Mouse (Mus musculus) kidney, embryonic 16.5 days (tissue): ENCODE data around the gene Als2cl. TPM values are rescaled to one million over a fixed set of nuclear protein-coding genes. Genes with fewer than 3 reads are reported as not detected.

ENCODE experiments used
- ATAC-seq: fragments of 200-750 bp; cut with Nextera tagmentation; 2 replicates; pipeline ENCODE4 v1.8.0; 2017; ENCODE audit warnings: moderate TSS enrichment; ENCODE audit not compliant: low FRiP score, low TSS enrichment
- H3K27ac ChIP-seq: fragments of 300-500 bp; sonication (generic); 2 replicates; pipeline ENCODE4 v1.5.1; 2014; ENCODE audit warnings: low read length
- H3K27me3 ChIP-seq: fragments of 300-500 bp; sonication (generic); 2 replicates; pipeline ENCODE4 v1.6.1; 2014; ENCODE audit warnings: low read length, control low read depth, mixed read lengths; ENCODE audit not compliant: insufficient read depth
- H3K36me3 ChIP-seq: fragments of 300-500 bp; sonication (generic); 2 replicates; pipeline ENCODE4 v1.6.1; 2014; ENCODE audit warnings: low read length, control low read depth, mixed read lengths; ENCODE audit not compliant: insufficient read depth
- H3K4me1 ChIP-seq: fragments of 300-500 bp; sonication (generic); 2 replicates; pipeline ENCODE4 v1.6.1; 2014; ENCODE audit warnings: low read length, control low read depth, mixed read lengths; ENCODE audit not compliant: insufficient read depth
- H3K4me2 ChIP-seq: fragments of 300-500 bp; sonication (generic); replicated peaks from 2 replicates; pipeline ENCODE4 v1.6.1; 2014; ENCODE audit warnings: low read depth, low read length
- H3K4me3 ChIP-seq: fragments of 300-500 bp; sonication (generic); 2 replicates; pipeline ENCODE4 v1.5.1; 2014; ENCODE audit warnings: mild to moderate bottlenecking, low read length
- H3K9ac ChIP-seq: fragments of 300-500 bp; sonication (generic); replicated peaks from 2 replicates; pipeline ENCODE4 v1.6.1; 2014; ENCODE audit warnings: low read length
- H3K9me3 ChIP-seq: fragments of 300-500 bp; sonication (generic); 2 replicates; pipeline ENCODE4 v1.6.1; 2016; ENCODE audit warnings: low read length, control low read depth
- WGBS: fragments of 180-500 bp; shearing (Covaris S2); extraction: QIAGEN DNeasy Blood & Tissue Kit; methylation state at CpG from one replicate; pipeline ENCODE4 v1.1.7; 2014; 5-methylcytosine and 5-hydroxymethylcytosine counted together
- polyA plus RNA-seq: library from polyadenylated mRNA; unstranded; fragments of >200 nt; fragmentation: Nextera tagmentation; extraction: Ambion mirVana; gene quantifications from 2 replicates; pipeline ENCODE4 v1.2.1, GENCODE M21; 2015

Als2cl gene
- polyA plus RNA-seq, 1 experiment from 2014 or later: 6.1 TPM

DNA sequence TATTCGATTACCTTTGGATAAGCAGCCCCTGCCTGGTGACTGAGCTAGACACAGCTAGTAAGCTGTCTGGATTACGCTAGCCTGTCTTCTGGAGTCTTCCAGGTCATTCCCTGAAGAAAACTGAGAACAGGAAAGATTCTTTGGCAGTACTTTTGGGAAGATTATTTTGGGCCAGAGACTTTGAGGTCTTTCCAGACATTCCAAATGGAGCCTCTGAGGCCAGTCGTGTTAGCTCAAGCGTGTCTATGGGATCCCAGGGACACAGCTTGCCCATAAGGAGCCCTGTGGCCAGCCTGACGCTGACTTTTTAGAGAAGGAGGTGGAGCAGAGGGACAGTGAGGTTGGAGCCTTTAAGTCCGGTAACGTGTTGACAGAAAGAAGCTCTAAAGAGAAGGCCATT, 56.3 kb downstream of the Als2cl start:
- Histone ChIP-seq H3K9ac (no peak overlapping the region), H3K36me3 (no peaks in the 10 kb centered on the region), H3K4me1 (no peaks in the 10 kb centered on the region), H3K27me3 (no peaks in the 10 kb centered on the region), H3K4me3 (no peak overlapping the region), H3K9me3 (no peaks in the 10 kb centered on the region), H3K4me2 (no peak overlapping the region), H3K27ac (no peak overlapping the region)
- 78% methylated on average over 7 of the region's 7 CpGs for WGBS
- no peak for ATAC-seq

DNA sequence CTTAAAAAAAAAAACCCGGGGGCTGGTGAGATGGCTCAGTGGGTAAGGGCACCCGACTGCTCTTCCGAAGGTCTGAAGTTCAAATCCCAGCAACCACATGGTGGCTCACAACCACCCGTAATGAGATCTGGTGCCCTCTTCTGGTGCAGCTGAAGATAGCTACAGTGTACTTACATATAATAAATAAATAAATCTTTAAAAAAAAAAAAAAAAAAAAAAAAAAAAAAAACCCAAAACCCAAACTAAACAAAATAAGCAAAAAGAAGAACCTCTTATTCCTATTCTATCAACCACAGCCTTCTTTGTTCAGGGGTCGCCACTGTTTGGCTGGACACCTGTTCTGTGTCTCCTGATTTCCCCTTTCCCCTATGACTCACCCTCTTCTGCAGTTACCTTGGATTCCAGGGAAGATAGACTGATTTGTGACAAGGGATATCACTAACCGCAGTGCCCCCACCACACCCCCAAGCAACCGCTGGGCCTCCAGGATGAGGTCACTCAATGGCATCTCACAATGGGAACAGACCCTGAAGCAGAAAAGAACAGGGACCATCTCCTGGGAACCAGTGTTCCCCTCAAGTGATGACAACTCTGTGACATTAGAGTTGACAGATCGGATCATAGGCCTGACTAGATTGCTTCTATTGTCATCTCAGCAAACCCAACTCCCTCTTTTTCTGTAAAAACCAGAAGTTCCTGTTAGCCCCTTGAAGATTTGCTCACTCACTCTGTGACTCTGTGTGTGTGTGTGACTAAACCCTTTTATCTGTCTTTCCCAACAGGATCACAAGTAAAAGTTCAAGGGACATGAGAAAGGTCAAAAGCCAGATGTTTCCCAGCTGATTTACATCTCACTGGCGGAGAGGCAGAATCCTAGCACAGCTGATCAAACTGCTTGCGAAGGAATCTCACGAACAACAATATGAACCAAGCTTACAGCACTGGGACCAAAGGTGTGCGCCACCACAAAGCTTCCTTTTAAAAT, 58.1 kb downstream of the Als2cl start:
- ATAC-seq: no peak
- no peaks in the 10 kb centered on the region for H3K36me3 ChIP-seq
- no peaks in the 10 kb centered on the region for H3K4me1 ChIP-seq
- 78% methylated on average over 12 of the region's 12 CpGs for WGBS
- H3K9ac ChIP-seq: no peak overlapping the region
- H3K27ac ChIP-seq: no peak overlapping the region
- no peaks in the 10 kb centered on the region for H3K9me3 ChIP-seq
- H3K4me3 ChIP-seq: no peak overlapping the region
- no peaks in the 10 kb centered on the region for H3K27me3 ChIP-seq
- H3K4me2 ChIP-seq: no peak overlapping the region

- Histone ChIP-seq H3K27me3 (peaks cover 43% of the 10 kb centered on the region), H3K4me1 (no peaks in the 10 kb centered on the region), H3K9ac (no peak overlapping the region), H3K4me2 (no peak overlapping the region), H3K4me3 (no peak overlapping the region), H3K36me3 (no peaks in the 10 kb centered on the region), H3K27ac (no peak overlapping the region), H3K9me3 (no peaks in the 10 kb centered on the region)
- no peak for ATAC-seq
- WGBS: 36% methylated on average over 13 of the region's 13 CpGs
Observed at GRCm38 (mm10) chr9:110944265-110944664, 64.6 kb downstream of the Als2cl start.

GRCm38 (mm10) chr9:110945343-110945742, 65.7 kb downstream of the Als2cl start:
- 6% methylated on average over 18 of the region's 18 CpGs for WGBS
- no peaks in the 10 kb centered on the region for H3K4me1 ChIP-seq
- no peak overlapping the region for H3K4me2 ChIP-seq
- no peaks in the 10 kb centered on the region for H3K9me3 ChIP-seq
- no peak overlapping the region for H3K4me3 ChIP-seq
- H3K27ac ChIP-seq: no peak overlapping the region
- no peaks in the 10 kb centered on the region for H3K36me3 ChIP-seq
- ATAC-seq: no peak
- H3K9ac ChIP-seq: no peak overlapping the region
- H3K27me3 ChIP-seq: peaks cover 43% of the 10 kb centered on the region

- no peak for ATAC-seq
- Histone ChIP-seq H3K9ac (no peak within 1 kb of the TSS), H3K9me3 (no peaks in the 10 kb centered on the region), H3K36me3 (no peaks in the 10 kb centered on the region), H3K27ac (no peak within 1 kb of the TSS), H3K4me1 (no peaks in the 10 kb centered on the region), H3K4me2 (no peak within 1 kb of the TSS), H3K27me3 (peaks cover 43% of the 10 kb centered on the region), H3K4me3 (no peak within 1 kb of the TSS)
- 9% methylated on average over 11 of the region's 11 CpGs for WGBS
Observed at GRCm38 (mm10) chr9:110945926-110946325, 66.3 kb downstream of the Als2cl start, which contains the start of gene Tdgf1. Gene Tdgf1 (minus strand): TSS chr9:110946158.

- H3K9me3 ChIP-seq: no peaks in the 10 kb centered on the region
- peaks cover 46% of the 10 kb centered on the region for H3K27me3 ChIP-seq
- H3K4me2 ChIP-seq: no peak overlapping the region
- no peaks in the 10 kb centered on the region for H3K4me1 ChIP-seq
- no peak overlapping the region for H3K27ac ChIP-seq
- 14% methylated on average over 20 of the region's 20 CpGs for WGBS
- no peaks in the 10 kb centered on the region for H3K36me3 ChIP-seq
- ATAC-seq: no peak
- no peak overlapping the region for H3K9ac ChIP-seq
- H3K4me3 ChIP-seq: no peak overlapping the region
Observed at GRCm38 (mm10) chr9:110946548-110947044, 66.9 kb downstream of the Als2cl start.

- Histone ChIP-seq H3K9ac (no peak overlapping the region), H3K36me3 (no peaks in the 10 kb centered on the region), H3K4me1 (no peaks in the 10 kb centered on the region), H3K4me3 (no peak overlapping the region), H3K27me3 (peaks cover 52% of the 10 kb centered on the region), H3K4me2 (no peak overlapping the region), H3K27ac (no peak overlapping the region), H3K9me3 (no peaks in the 10 kb centered on the region)
- no peak for ATAC-seq
- 21% methylated on average over 6 of the region's 6 CpGs for WGBS
Observed at GRCm38 (mm10) chr9:110947261-110947661, 67.6 kb downstream of the Als2cl start.

DNA sequence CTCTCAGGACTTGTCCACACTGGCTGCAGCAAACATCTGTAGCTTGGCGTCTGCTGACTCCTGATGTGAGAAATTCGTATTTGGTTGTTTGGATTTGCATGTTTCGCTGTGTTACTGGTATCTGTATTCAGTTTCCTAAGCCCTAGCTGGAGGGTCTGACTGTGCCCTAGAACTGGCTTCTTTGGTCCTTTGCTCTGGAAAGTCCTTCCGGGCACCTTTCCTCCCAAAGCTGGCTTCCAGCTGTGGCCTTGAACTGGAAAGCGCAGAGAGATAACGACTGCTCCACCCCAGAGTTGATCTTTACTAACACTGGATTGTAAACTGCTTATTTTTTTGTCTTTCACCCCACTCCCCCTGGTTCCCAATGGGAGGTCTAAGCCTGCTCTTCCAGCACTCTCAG, 68.2 kb downstream of the Als2cl start:
- Histone ChIP-seq H3K4me2 (no peak overlapping the region), H3K27ac (no peak overlapping the region), H3K9ac (no peak overlapping the region), H3K27me3 (peaks cover 58% of the 10 kb centered on the region), H3K36me3 (no peaks in the 10 kb centered on the region), H3K9me3 (no peaks in the 10 kb centered on the region), H3K4me3 (no peak overlapping the region), H3K4me1 (no peaks in the 10 kb centered on the region)
- no peak for ATAC-seq
- 52% methylated on average over 6 of the region's 6 CpGs for WGBS

DNA sequence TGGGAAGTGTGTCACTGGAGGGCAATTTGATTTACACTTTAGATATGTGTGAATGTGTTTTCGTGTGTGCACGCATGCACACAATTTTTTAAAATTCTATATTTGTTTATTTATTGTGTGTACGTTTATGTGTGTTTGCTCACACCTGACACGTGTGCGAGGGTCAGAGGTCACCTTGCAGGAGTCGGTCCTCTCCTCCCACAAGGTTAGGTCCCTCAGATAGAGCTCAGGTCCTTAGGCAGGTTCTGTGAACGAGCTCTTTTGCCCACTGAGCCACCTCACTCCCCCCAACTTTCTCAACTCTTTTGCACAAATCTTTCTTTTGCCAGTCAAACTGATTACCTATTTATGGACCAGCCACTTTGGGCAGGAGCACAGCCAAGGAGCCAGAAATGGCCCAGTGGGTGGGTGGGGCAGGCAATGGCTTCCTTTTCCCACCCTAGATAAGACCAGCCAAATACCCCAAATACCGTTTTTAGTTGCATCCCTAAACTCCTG, 69.2 kb downstream of the Als2cl start:
- H3K9me3 ChIP-seq: no peaks in the 10 kb centered on the region
- no peak overlapping the region for H3K9ac ChIP-seq
- H3K27ac ChIP-seq: no peak overlapping the region
- H3K4me2 ChIP-seq: no peak overlapping the region
- no peaks in the 10 kb centered on the region for H3K36me3 ChIP-seq
- no peak for ATAC-seq
- WGBS: 50% methylated on average over 8 of the region's 8 CpGs
- H3K27me3 ChIP-seq: peaks cover 65% of the 10 kb centered on the region
- no peak overlapping the region for H3K4me3 ChIP-seq
- no peaks in the 10 kb centered on the region for H3K4me1 ChIP-seq

DNA sequence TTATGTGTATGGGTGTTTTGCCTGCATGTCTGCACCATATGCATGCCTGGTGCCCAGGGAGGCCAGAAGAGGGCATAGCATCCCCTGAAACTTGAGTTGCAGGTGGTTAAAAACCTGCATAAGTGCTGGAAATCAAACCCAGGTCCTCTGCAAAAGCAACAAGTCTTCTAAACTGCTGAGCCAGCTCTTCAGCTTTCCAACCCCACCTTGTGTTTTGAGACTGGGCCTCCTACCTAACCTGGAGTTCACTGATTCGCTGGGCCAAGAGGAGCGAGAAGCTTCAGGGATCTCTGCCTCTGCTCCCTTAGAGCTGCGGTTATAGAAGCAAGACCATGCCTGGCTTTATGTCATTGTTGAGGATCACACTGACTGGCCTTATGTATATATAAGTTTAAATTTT, 70.4 kb downstream of the Als2cl start:
- H3K36me3 ChIP-seq: no peaks in the 10 kb centered on the region
- peaks cover 61% of the 10 kb centered on the region for H3K27me3 ChIP-seq
- H3K9ac ChIP-seq: no peak overlapping the region
- H3K4me1 ChIP-seq: no peaks in the 10 kb centered on the region
- H3K9me3 ChIP-seq: no peaks in the 10 kb centered on the region
- H3K27ac ChIP-seq: no peak overlapping the region
- H3K4me2 ChIP-seq: no peak overlapping the region
- no peak for ATAC-seq
- H3K4me3 ChIP-seq: no peak overlapping the region
- WGBS: 92% methylated on average over 3 of the region's 3 CpGs
